Mouse (Mus musculus): ENCODE measurements around the gene Gm15737.

The Gm15737 gene

DNA sequence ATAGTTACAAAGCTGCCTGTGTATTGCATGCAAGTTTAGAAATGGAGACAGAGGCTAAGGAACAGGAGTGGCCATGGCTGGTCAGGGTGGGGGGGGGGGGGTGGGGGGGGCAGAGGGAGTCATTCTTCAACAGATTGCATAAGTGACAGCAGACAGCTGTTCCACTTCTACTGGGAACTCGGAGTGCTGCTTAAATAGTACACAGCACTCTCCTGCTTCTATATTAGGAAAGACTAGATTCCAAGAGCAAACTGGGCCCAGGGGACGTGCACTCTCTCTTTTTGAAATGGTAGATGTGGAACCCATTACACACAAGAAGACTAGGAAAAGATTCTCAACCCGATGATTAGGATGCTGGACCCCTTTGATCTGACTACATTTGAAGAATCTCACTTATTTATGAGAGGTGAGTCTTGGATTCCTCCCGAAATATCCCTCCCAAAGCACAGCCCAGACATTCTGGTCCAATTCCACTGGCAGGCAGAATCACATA, at the start of gene Gm15737:
Gene Gm15737, plus strand, starts transcription at position 269 of the 493 bp plus-strand sequence.
- no peak for DNase-seq (ENCODE audit: low read depth, low spot score)

- DNase-seq (ENCODE audit: low read depth, low spot score) = no peak
These were observed 47.6 kb upstream of the Gm15737 start for GRCm38 (mm10) chr6:92821606-92822005.

DNA sequence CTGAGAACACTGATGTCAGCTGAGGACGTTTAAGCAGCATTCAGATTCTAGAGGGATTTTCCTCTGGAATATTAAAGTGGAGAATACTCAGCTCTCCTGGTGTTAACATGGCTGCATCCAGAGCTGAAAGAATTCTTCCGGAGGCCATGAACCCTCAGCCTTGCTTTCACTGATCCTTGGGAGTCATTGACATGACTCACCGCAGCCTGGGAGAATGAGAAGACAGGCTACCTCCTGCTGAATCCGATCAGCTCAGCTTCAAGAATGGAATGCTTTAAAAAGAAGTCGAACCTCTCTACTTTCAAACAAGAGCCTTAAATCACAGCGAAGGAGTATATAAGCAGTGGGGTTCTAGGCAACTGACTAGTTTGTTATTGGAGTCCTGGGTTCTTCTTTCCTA, 47.2 kb upstream of the Gm15737 start:
- no peak for DNase-seq (ENCODE audit: low read depth, low spot score)

GRCm38 (mm10) chr6:92823991-92824390, 45.2 kb upstream of the Gm15737 start:
- no peak for DNase-seq (ENCODE audit: low read depth, low spot score)

DNA sequence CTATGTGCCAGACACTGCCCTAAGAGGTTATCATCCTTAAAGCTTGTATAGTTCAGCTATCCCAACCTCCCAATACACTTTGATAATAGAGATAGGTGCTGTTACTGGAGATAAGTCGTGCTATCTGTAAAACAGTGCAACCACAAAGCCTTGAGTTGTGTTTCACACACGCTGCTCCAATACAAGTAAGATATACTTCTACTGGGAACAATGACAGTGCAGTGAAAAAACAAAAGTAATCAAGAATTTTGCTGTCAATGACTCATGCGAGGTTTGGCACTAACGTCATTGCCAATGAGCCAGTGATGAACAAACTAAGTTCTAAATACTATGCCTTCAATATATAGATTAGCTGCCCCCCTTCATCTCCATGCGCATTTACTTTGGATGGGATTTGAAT, 42.6 kb upstream of the Gm15737 start:
- DNase-seq (ENCODE audit: low read depth, low spot score) = no peak

GRCm38 (mm10) chr6:92827360-92827759, 41.8 kb upstream of the Gm15737 start:
- DNase-seq (ENCODE audit: low read depth, low spot score) = peak; percentile 75

DNA sequence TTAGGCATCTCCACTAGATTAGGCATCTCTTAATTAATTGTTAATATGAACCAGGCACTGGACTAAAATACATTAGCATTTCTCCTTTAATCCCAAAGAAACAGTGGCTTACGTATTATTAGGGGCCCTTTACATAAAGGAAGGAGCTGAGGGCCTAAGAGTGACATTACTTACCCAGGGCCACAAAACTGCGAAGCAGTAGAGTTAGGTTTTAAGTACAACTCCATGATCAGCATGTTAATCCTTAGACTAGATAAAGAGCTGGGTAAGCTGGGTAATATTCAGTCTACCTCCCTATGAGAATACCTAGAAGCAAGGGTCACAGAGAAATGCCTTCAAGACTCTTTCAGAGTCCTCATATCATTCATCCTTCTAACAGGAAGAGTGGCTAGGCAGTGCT, 40.0 kb upstream of the Gm15737 start:
- DNase-seq (ENCODE audit: low read depth, low spot score) = no peak

GRCm38 (mm10) chr6:92831106-92831505, 38.1 kb upstream of the Gm15737 start:
- no peak for DNase-seq (ENCODE audit: low read depth, low spot score)

- no peak for DNase-seq (ENCODE audit: low read depth, low spot score)
These were observed 27.2 kb upstream of the Gm15737 start for GRCm38 (mm10) chr6:92842000-92842399.

GRCm38 (mm10) chr6:92843474-92843873, 25.7 kb upstream of the Gm15737 start:
- peak; percentile 57 for DNase-seq (ENCODE audit: low read depth, low spot score)

DNA sequence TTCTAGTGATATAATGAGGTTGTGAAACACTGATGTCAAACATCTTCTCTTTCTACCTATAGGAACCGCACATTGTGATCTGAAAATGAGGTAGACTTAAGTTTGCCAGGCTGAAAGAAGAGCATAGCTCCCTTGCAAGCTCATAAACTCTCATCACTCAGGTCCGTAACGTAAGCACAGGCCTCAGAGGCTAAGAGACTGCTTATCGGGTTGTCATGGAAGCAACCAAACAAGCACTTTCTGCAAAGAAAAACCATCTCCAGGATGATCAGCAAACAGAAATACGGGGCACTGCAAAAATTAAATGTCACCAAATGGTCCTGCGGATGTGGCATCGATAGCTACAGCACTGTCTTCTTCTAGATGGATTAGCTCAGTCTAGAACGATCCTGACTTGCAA, 23.3 kb upstream of the Gm15737 start:
- DNase-seq (ENCODE audit: low read depth, low spot score) = no peak

GRCm38 (mm10) chr6:92846614-92847013, 22.5 kb upstream of the Gm15737 start:
- no peak for DNase-seq (ENCODE audit: low read depth, low spot score)

DNA sequence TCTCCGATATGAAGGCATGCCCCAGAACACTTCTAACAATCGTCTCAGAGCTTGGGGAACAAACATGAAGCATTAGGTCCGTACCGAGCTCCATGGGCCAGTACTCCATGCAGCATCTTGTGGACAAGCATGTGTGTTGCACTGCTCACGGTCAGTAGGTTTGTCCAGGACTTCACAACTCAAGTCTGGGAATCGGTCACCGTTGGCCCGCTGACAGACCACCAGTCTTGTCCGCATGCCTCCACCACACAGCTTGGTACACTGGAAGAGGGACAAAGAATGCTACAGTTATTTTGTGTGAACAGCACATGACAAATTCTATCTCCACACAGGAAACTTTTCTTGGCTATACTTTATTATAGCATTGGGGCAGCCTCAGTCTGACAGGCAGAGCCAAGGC, 19.9 kb upstream of the Gm15737 start:
- no peak for DNase-seq (ENCODE audit: low read depth, low spot score)

- no peak for DNase-seq (ENCODE audit: low read depth, low spot score)
These were observed 18.9 kb upstream of the Gm15737 start for GRCm38 (mm10) chr6:92850250-92850649.

GRCm38 (mm10) chr6:92854873-92855272, 14.3 kb upstream of the Gm15737 start:
- no peak for DNase-seq (ENCODE audit: low read depth, low spot score)

GRCm38 (mm10) chr6:92857761-92858160, 11.4 kb upstream of the Gm15737 start:
- no peak for DNase-seq (ENCODE audit: low read depth, low spot score)

DNA sequence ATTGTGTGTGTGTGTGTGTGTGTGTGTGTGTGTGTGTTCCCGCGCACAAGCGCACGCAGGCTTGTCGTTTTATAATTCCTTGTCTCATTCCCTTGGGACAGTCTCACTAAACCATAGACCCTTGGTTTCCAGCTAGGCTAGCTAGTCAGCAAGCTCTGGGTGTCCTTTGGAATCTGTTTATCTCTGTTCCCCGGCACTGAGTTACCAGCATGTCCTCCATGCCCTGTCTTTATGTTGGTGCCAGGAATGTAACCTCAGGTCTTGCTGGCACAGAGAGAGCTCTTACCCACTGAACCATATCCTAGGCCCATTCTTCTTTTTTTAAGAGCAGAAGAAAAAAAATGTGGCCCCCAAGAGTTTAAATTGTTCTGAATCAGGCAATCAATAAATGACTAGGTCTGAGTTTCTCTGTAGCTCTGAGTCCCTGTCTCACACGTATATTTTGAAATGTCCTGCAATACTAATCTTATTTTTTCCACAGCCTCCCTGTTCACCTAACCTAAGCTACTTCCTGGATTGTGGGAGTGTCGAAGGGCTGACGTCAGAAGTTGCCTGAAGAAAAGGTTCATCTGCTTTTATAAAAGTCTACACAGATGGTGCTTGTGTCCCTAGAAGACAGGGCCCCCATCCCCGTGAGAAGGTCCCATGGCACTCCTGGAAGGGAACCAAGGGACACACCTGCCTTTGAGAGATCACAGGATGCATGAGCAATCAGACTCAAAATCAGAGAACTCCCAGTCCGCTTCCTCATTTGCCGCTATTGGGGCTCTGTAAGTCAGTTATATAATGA, 10.2 kb upstream of the Gm15737 start:
- DNase-seq (ENCODE audit: low read depth, low spot score) = no peak

GRCm38 (mm10) chr6:92860285-92860912, 8.8 kb upstream of the Gm15737 start:
- no peak for DNase-seq (ENCODE audit: low read depth, low spot score)

GRCm38 (mm10) chr6:92862599-92862998, 6.6 kb upstream of the Gm15737 start:
- no peak for DNase-seq (ENCODE audit: low read depth, low spot score)

DNA sequence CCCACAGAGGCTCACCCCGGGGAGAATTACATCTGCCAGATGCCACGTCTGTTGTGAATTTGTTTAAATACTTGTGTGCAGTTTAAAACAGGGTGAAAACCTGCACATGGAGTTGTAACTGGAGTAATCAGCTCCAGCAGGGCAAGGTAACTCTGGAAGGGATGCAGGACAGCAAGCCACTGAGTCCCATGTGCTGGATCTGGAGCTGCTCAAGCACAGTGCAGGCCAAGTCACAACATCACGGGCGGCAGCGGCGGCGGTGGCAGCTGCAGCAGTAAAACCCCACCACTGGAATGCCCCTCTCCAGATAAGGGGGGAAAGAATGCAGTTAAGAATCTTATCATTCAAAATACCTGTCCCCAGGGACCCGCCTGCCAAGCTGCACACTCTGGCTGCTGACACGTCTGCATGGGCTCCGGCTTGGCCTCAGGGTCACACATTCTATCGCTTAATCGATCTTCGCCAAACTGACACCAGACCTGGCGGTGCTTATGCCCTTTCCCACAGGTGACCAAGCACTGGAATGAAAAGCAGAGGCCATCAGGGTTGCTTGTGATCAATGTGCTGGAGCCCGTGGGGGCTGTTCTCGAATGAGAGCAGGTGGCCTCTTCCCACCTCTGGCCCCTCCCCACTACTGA, 544 bp downstream of the Gm15737 start:
- DNase-seq (ENCODE audit: low read depth, low spot score) = no peak

GRCm38 (mm10) chr6:92871813-92872212, 2.7 kb downstream of the Gm15737 start:
- DNase-seq (ENCODE audit: low read depth, low spot score) = no peak

DNA sequence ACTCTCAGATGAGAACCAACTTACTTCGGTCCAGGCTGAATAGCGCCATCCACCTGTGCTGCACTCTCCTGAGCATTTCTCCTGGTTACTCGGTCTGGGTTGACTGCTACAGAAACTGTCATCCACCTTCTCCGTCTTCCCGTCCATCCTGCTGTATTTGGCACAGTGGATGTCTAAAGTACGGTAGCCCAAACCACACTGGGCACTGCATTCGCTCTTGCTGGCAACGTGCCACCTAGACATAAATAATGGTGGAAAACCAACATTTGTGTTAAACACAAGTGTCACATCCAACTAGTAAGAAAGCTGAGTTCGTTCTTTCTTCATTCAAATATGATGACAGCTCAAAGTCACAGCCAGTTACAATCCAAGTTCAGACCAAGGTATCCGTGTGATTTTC, 3.6 kb downstream of the Gm15737 start:
- DNase-seq (ENCODE audit: low read depth, low spot score) = no peak

- DNase-seq (ENCODE audit: low read depth, low spot score) = no peak
These were observed 5.7 kb downstream of the Gm15737 start for GRCm38 (mm10) chr6:92874854-92875253.
